In the genomic region with DNA sequence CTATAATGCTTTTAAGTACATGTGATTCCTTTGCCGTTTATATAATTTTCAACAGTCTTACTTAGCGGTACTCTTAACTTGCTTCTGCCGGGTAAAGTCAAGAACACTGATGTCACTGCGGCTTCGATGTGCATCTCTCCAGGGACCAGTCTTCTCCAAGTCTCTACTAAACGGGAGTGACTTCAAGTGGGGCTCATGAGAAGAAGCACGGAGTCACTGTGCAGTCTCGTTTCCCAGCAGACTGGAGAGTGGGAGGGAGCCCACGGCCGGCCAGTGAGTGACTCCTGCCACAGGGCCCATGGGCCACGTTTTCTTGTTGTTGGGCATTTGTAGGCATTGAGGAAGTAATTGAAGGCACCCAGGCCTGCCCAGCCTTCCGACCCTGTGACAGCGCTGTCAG, we compare ENCODE assay signal across 16 mouse cellular contexts.
"Had no signal": no experiment of that assay in that cellular context is flagged by ENCODE, and none has a peak within 500 bp of the region (broad histone marks: within the 10 kb centered on the region; RNA-seq: fewer than 3 reads in every experiment).

No protein-coding gene starts in this region.

- ATAC-seq: liver, postnatal 0 days had no signal

- H3K27ac ChIP-seq: lung, embryonic 15.5 days; macrophage; midbrain, embryonic 12.5 days; neural tube, embryonic 12.5 days; stomach, embryonic 15.5 days; stomach, postnatal 0 days had no signal

- H3K4me1 ChIP-seq: stomach, embryonic 15.5 days had no signal

- H3K4me2 ChIP-seq: lung, embryonic 15.5 days; midbrain, embryonic 12.5 days; neural tube, embryonic 12.5 days; stomach, embryonic 15.5 days had no signal

- H3K9ac ChIP-seq: liver, postnatal 0 days; lung, embryonic 15.5 days; midbrain, embryonic 12.5 days; neural tube, embryonic 12.5 days; stomach, embryonic 15.5 days had no signal

- H3K9me3 ChIP-seq: lung, embryonic 15.5 days; midbrain, embryonic 12.5 days; neural tube, embryonic 12.5 days; stomach, embryonic 15.5 days had no signal

- DNase-seq: liver, postnatal 0 days; lung, adult 2 months; lung, postnatal 14 days; lung, postnatal 36 days; midbrain, embryonic 14.5 days; right cerebral cortex, postnatal 14 days; thymus, adult 2 months; thymus, postnatal 25 days; thymus, postnatal 4 days had no signal

- H3K4me3 ChIP-seq: lung, embryonic 15.5 days; megakaryocyte, embryonic 14.5 days; midbrain, embryonic 12.5 days; neural tube, embryonic 12.5 days; stomach, embryonic 15.5 days had no signal

- H3K36me3 ChIP-seq: lung, embryonic 15.5 days; stomach, embryonic 15.5 days had no signal

- H3K27me3 ChIP-seq: neural tube, embryonic 12.5 days; stomach, embryonic 15.5 days had no signal
